In genomic region chr19:8953135-8954039, GRCm38 (mm10) we compare ENCODE assay signal across 8 mouse cellular contexts. TPM values are rescaled to one million over a fixed set of nuclear protein-coding genes. Genes with fewer than 3 reads are reported as not detected.
DNase-seq lines count a peak whose midpoint lies in the region; ATAC-seq and TF ChIP-seq lines count a peak whose summit lies in the region.

Tut1 (plus strand) TSS chr19:8953847.

- peak within 1 kb of the TSS; percentile 84 for H3K4me3 ChIP-seq in hindbrain, embryonic 10.5 days
- H3K4me3 ChIP-seq in lung, postnatal 0 days (ENCODE audit: low read depth, low read length) = peak within 1 kb of the TSS; percentile 64

- H3K27ac ChIP-seq in hindbrain, embryonic 10.5 days = peak within 1 kb of the TSS; percentile 87
- peak within 1 kb of the TSS; percentile 70 for H3K27ac ChIP-seq in lung, postnatal 0 days (ENCODE audit: low read length)

- H3K9ac ChIP-seq in lung, postnatal 0 days (replicated peaks; ENCODE audit: low read depth) = peak within 1 kb of the TSS; percentile 58

- peak; percentile 96 for DNase-seq in MN1 (ENCODE audit: low spot score)
- peak; percentile 95 for DNase-seq in cerebellum, adult 9-10 months
- peak; percentile 91 for DNase-seq in hindbrain, embryonic 10.5 days (ENCODE audit: low spot score)
- DNase-seq in layer of hippocampus, adult 9-11 months = peak; percentile 95
- peak; percentile 99 for DNase-seq in lung, postnatal 0 days (ENCODE audit: low spot score)
- peak; percentile 91 for DNase-seq in ovary, postnatal 14 days (ENCODE audit: low spot score)
- DNase-seq in thymus, postnatal 14 days = peak; percentile 90

- TF ChIP-seq EP300 in lung, postnatal 0 days (IDR thresholded peaks at IDR 0.05) = peak; percentile 82; the same call in 1 of the 2 replicates

- H3K4me2 ChIP-seq in lung, postnatal 0 days (replicated peaks; ENCODE audit: low read depth, low read length) = peak within 1 kb of the TSS; percentile 82

- H3K27me3 ChIP-seq in hindbrain, embryonic 10.5 days (ENCODE audit: insufficient read depth, poor library complexity, severe bottlenecking) = no peaks in the 10 kb centered on the region
- no peaks in the 10 kb centered on the region for H3K27me3 ChIP-seq in lung, postnatal 0 days (replicated peaks; ENCODE audit: insufficient read depth, low read length)

- peak; percentile 32 for TF ChIP-seq CTCF in lung, postnatal 0 days (IDR thresholded peaks at IDR 0.05)

- peaks cover 26% of the 10 kb centered on the region for H3K4me1 ChIP-seq in hindbrain, embryonic 10.5 days (replicated peaks)
- peaks cover 5% of the 10 kb centered on the region; the same call in 1 of the 2 replicates for H3K4me1 ChIP-seq in lung, postnatal 0 days (ENCODE audit: insufficient read depth, low read depth, low read length)

- H3K36me3 ChIP-seq in hindbrain, embryonic 10.5 days = peaks cover 77% of the 10 kb centered on the region
- peaks cover 12% of the 10 kb centered on the region; the same call in 1 of the 2 replicates for H3K36me3 ChIP-seq in lung, postnatal 0 days (ENCODE audit: insufficient read depth, low read length)

- no peaks in the 10 kb centered on the region for H3K9me3 ChIP-seq in hindbrain, embryonic 10.5 days
- H3K9me3 ChIP-seq in lung, postnatal 0 days (ENCODE audit: low read length) = no peaks in the 10 kb centered on the region

- peak; percentile 92 for ATAC-seq in frontal cortex, adult (ENCODE audit: low TSS enrichment)
- ATAC-seq in lung, postnatal 0 days = peak; percentile 98

- 6% methylated on average over 46 of the region's 46 CpGs for WGBS in hindbrain, embryonic 10.5 days
- 3% methylated on average over 46 of the region's 46 CpGs for WGBS in lung, postnatal 0 days

RNA-seq across cellular contexts. Expression of gene Tut1, which starts in this region (rescaled TPM):
- polyA plus RNA-seq in hindbrain, embryonic 10.5 days (2016; fragmentation: Nextera tagmentation; extraction: Ambion mirVana) = 39.3 and 41.2 TPM in 2 replicates
- 12.8 and 13.6 TPM in 2 replicates for polyA plus RNA-seq in lung, postnatal 0 days (2015; fragmentation: Nextera tagmentation; extraction: Ambion mirVana)

Comparison
In these comparisons a context has a peak if more than half of its experiments do, and no peak if none do; other contexts are left out.
1. Peak in every context shown above with its lines: DNase-seq, ATAC-seq, H3K4me3 ChIP-seq and H3K27ac ChIP-seq.